Mouse (Mus musculus): ENCODE results near the gene Trmu. TPM values are rescaled to one million over a fixed set of nuclear protein-coding genes. Genes with fewer than 3 reads are reported as not detected.

Gene Trmu
- polyA plus RNA-seq, 1 experiment, result 18.3 TPM

DNA sequence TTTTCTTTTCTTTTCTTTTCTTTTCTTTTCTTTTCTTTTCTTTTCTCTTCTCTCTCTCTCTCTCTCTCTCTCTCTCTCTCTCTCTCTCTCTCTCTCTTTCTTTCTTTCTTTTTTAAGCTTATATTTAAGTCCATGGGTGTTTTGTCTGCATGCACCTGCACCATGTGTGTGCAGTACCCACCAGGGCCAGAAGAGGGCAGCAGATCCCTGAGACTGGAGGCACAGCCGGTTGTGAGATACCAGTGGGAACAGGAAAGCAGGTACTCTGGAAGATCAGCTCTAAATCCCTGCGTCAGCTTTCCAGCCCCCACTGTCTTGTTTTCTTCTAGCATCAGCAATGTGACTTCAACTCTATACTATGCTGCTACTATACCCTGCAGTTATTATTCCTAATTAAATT is 34.5 kb downstream of the Trmu start:
- Histone ChIP-seq H3K27ac (replicated peaks; ENCODE audit: low read depth, low read length) (no peak overlapping the region), H3K4me3 (ENCODE audit: insufficient read depth, low read depth, low read length) (no peak overlapping the region), H3K4me1 (ENCODE audit: control insufficient read depth, insufficient read depth, insufficient read length, low read length) (no peaks in the 10 kb centered on the region)

DNA sequence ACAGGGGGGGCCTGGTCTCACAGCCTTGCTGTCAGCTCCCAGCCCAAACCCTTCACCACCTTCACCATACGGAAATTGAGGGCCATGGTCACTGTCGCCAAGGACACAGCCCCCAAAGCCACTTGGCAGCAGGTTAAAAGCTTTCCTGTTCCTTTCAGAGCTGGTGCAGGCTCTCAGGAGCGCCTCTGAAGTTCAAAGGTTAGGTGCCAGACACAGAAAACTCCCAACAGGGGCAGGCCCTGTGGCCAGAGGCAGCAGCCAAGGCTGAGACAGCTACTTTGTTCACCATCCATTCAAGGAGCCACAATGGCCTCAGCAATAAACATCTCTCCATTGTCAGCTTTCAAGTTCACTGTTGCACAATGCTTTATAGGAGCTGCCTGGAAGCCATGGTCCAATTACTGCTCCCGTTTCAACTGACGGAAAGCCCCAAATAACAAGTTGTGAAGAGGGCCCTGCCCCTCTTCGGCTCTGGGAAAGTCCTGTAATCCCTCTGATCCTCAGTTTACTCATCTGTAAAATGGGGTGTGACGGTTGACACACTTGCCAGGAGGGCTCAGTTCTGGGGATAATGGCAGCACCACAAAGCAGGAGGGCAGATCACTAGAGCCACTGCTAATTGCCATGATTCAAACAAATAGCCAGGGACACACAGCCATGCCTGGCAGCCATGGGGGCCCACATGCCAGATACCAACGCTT is 40.2 kb downstream of the Trmu start:
- Histone ChIP-seq H3K4me3 (ENCODE audit: insufficient read depth, low read depth, low read length) (no peak overlapping the region), H3K4me1 (ENCODE audit: control insufficient read depth, insufficient read depth, insufficient read length, low read length) (no peaks in the 10 kb centered on the region), H3K27ac (replicated peaks; ENCODE audit: low read depth, low read length) (no peak overlapping the region)

GRCm38 (mm10) chr15:85919892-85920248 is 40.8 kb downstream of the Trmu start:
- Histone ChIP-seq H3K4me3 (ENCODE audit: insufficient read depth, low read depth, low read length) (no peak overlapping the region), H3K27ac (replicated peaks; ENCODE audit: low read depth, low read length) (no peak overlapping the region), H3K4me1 (ENCODE audit: control insufficient read depth, insufficient read depth, insufficient read length, low read length) (no peaks in the 10 kb centered on the region)

DNA sequence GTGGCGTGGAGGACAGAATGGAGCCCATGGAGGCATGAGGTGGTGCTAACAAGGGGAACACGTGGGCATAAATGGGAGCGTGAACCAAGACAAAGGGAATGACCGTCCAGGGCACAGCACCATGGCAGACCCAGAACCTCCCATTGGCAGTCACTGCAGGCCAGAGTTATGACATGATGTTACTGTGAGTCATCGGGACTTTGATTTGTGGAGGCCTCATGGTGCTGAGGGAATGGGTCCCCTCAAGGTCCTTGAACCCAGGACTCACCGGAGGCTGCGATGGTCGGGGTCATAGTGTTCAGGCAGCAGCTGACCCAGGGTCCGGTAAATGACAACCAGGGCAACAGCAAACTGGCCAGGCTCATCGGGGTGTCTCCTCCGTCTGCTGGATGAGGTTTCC is 42.7 kb downstream of the Trmu start:
- Histone ChIP-seq H3K4me1 (ENCODE audit: control insufficient read depth, insufficient read depth, insufficient read length, low read length) (no peaks in the 10 kb centered on the region), H3K27ac (replicated peaks; ENCODE audit: low read depth, low read length) (no peak overlapping the region), H3K4me3 (ENCODE audit: insufficient read depth, low read depth, low read length) (no peak overlapping the region)

GRCm38 (mm10) chr15:85928161-85928560 is 49.0 kb downstream of the Trmu start:
- no peak overlapping the region for H3K4me3 ChIP-seq (ENCODE audit: insufficient read depth, low read depth, low read length)
- no peak overlapping the region for H3K27ac ChIP-seq (replicated peaks; ENCODE audit: low read depth, low read length)
- no peaks in the 10 kb centered on the region for H3K4me1 ChIP-seq (ENCODE audit: control insufficient read depth, insufficient read depth, insufficient read length, low read length)

DNA sequence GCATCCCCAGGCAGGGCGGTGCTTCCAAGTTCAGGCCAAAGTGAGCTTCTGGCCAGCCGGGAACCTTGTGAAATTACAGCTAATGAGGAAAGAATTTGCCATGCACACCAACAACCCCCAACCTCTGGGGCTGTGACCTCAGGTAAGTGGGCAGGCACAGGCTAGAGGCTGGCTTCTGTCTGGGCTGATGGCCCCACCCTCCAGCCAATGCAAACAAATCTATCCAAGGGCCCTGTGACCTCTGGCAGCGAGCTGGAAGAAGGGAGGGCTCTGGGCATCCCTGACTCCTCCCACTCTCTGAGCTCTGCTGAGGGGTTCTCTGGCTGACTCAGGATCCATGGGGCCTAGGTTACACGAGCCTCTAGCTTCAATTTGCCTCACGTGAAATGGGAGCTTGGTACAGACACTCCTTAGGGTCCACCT is 56.5 kb downstream of the Trmu start:
- H3K27ac ChIP-seq (replicated peaks; ENCODE audit: low read depth, low read length), result no peak overlapping the region
- H3K4me3 ChIP-seq (ENCODE audit: insufficient read depth, low read depth, low read length), result no peak overlapping the region
- no peaks in the 10 kb centered on the region for H3K4me1 ChIP-seq (ENCODE audit: control insufficient read depth, insufficient read depth, insufficient read length, low read length)

Other genes starting within 250 kb of the Trmu start
- gene Ppara, start 144.3 kb upstream of the Trmu start, polyA plus RNA-seq (2012; ENCODE audit: insufficient read depth, insufficient read length, missing spikeins), result 53.5 and 108 TPM in 2 replicates
- gene Cdpf1, start 67.6 kb upstream of the Trmu start, polyA plus RNA-seq (2012; ENCODE audit: insufficient read depth, insufficient read length, missing spikeins), result 27.8 and 29.8 TPM in 2 replicates
- gene Pkdrej, start 57.6 kb upstream of the Trmu start, polyA plus RNA-seq (2012; ENCODE audit: insufficient read depth, insufficient read length, missing spikeins), result 0.28 TPM in 1 of 2 replicates, not detected in the other
- gene Ttc38, start 47.0 kb upstream of the Trmu start, polyA plus RNA-seq (2012; ENCODE audit: insufficient read depth, insufficient read length, missing spikeins), result 24.6 and 30.6 TPM in 2 replicates
- gene Gtse1, start 19.6 kb upstream of the Trmu start, polyA plus RNA-seq (2012; ENCODE audit: insufficient read depth, insufficient read length, missing spikeins), result not detected in 2 replicates
- 0.20 TPM in 1 of 2 replicates, not detected in the other for gene Celsr1, start 154.5 kb downstream of the Trmu start, polyA plus RNA-seq (2012; ENCODE audit: insufficient read depth, insufficient read length, missing spikeins)
- gene Gramd4, start 178.4 kb downstream of the Trmu start, polyA plus RNA-seq (2012; ENCODE audit: insufficient read depth, insufficient read length, missing spikeins), result 12.1 and 13.5 TPM in 2 replicates